Mouse (Mus musculus): Measurements from ENCODE around the gene Ick. TPM values are rescaled to one million over a fixed set of nuclear protein-coding genes. Genes with fewer than 3 reads are reported as not detected.
"Not testable (repeated sequence)": the region's sequence is repeated elsewhere in the genome, so short reads cannot be mapped to it uniquely, and the experiment has no call there.

Ick gene
- polyA plus RNA-seq, 1 experiment from 2014 or later = 34.6 TPM

- H3K9me3 ChIP-seq (ENCODE audit: control insufficient read depth, low read length); H3K27ac ChIP-seq; ATAC-seq (ENCODE audit: low FRiP score); DNase-seq (ENCODE audit: low spot score); H3K9ac ChIP-seq; H3K27me3 ChIP-seq (ENCODE audit: control insufficient read depth, insufficient read depth, low read length); H3K4me2 ChIP-seq (replicated peaks); H3K4me3 ChIP-seq (replicated peaks; ENCODE audit: low read length); H3K4me1 ChIP-seq (replicated peaks; ENCODE audit: control insufficient read depth, insufficient read depth, low read length): not testable (repeated sequence)
- WGBS = 89% methylated on average over 2 of the region's 2 CpGs
- H3K36me3 ChIP-seq (replicated peaks; ENCODE audit: control insufficient read depth, insufficient read depth) = peaks cover 56% of the 10 kb centered on the region
Measured at GRCm38 (mm10) chr9:78149770-78150169, 40.8 kb downstream of the Ick start.

GRCm38 (mm10) chr9:78154211-78154977 lies 45.4 kb downstream of the Ick start:
- Histone ChIP-seq H3K4me3 (replicated peaks; ENCODE audit: low read length) (no peak overlapping the region), H3K9ac (no peak overlapping the region), H3K36me3 (replicated peaks; ENCODE audit: control insufficient read depth, insufficient read depth) (peaks cover 85% of the 10 kb centered on the region), H3K4me1 (replicated peaks; ENCODE audit: control insufficient read depth, insufficient read depth, low read length) (no peaks in the 10 kb centered on the region), H3K27me3 (ENCODE audit: control insufficient read depth, insufficient read depth, low read length) (no peaks in the 10 kb centered on the region), H3K27ac (no peak overlapping the region), H3K9me3 (ENCODE audit: control insufficient read depth, low read length) (no peaks in the 10 kb centered on the region), H3K4me2 (replicated peaks) (no peak overlapping the region)
- no peak for DNase-seq (ENCODE audit: low spot score)
- 88% methylated on average over 11 of the region's 11 CpGs for WGBS
- ATAC-seq (ENCODE audit: low FRiP score) = no peak

- no peaks in the 10 kb centered on the region for H3K9me3 ChIP-seq (ENCODE audit: control insufficient read depth, low read length)
- H3K4me3 ChIP-seq (replicated peaks; ENCODE audit: low read length) = no peak overlapping the region
- H3K4me2 ChIP-seq (replicated peaks) = no peak overlapping the region
- H3K4me1 ChIP-seq (replicated peaks; ENCODE audit: control insufficient read depth, insufficient read depth, low read length) = no peaks in the 10 kb centered on the region
- H3K27ac ChIP-seq = no peak overlapping the region
- WGBS = 100% methylated on average over 1 of the region's 1 CpGs
- DNase-seq (ENCODE audit: low spot score) (no peak), ATAC-seq (ENCODE audit: low FRiP score) (no peak)
- H3K9ac ChIP-seq = no peak overlapping the region
- peaks cover 97% of the 10 kb centered on the region for H3K36me3 ChIP-seq (replicated peaks; ENCODE audit: control insufficient read depth, insufficient read depth)
- no peaks in the 10 kb centered on the region for H3K27me3 ChIP-seq (ENCODE audit: control insufficient read depth, insufficient read depth, low read length)
Measured at GRCm38 (mm10) chr9:78157221-78157620, 48.2 kb downstream of the Ick start.

- Histone ChIP-seq H3K4me3 (replicated peaks; ENCODE audit: low read length) (no peak overlapping the region), H3K4me2 (replicated peaks) (no peak overlapping the region), H3K27ac (no peak overlapping the region), H3K4me1 (replicated peaks; ENCODE audit: control insufficient read depth, insufficient read depth, low read length) (no peaks in the 10 kb centered on the region), H3K9ac (no peak overlapping the region), H3K27me3 (ENCODE audit: control insufficient read depth, insufficient read depth, low read length) (no peaks in the 10 kb centered on the region), H3K36me3 (replicated peaks; ENCODE audit: control insufficient read depth, insufficient read depth) (peaks cover 90% of the 10 kb centered on the region), H3K9me3 (ENCODE audit: control insufficient read depth, low read length) (no peaks in the 10 kb centered on the region)
- no peak for DNase-seq (ENCODE audit: low spot score)
- WGBS = 83% methylated on average over 10 of the region's 10 CpGs
- ATAC-seq (ENCODE audit: low FRiP score) = no peak
Measured at GRCm38 (mm10) chr9:78163291-78163690, 54.3 kb downstream of the Ick start.

GRCm38 (mm10) chr9:78164741-78165140 lies 55.7 kb downstream of the Ick start:
- Histone ChIP-seq H3K27ac (no peak overlapping the region), H3K9me3 (ENCODE audit: control insufficient read depth, low read length) (no peaks in the 10 kb centered on the region), H3K4me3 (replicated peaks; ENCODE audit: low read length) (no peak overlapping the region), H3K27me3 (ENCODE audit: control insufficient read depth, insufficient read depth, low read length) (no peaks in the 10 kb centered on the region), H3K4me2 (replicated peaks) (no peak overlapping the region), H3K9ac (no peak overlapping the region), H3K36me3 (replicated peaks; ENCODE audit: control insufficient read depth, insufficient read depth) (peaks cover 90% of the 10 kb centered on the region), H3K4me1 (replicated peaks; ENCODE audit: control insufficient read depth, insufficient read depth, low read length) (no peaks in the 10 kb centered on the region)
- WGBS = 93% methylated on average over 3 of the region's 3 CpGs
- DNase-seq (ENCODE audit: low spot score) (no peak), ATAC-seq (ENCODE audit: low FRiP score) (no peak)

GRCm38 (mm10) chr9:78165454-78165853 lies 56.5 kb downstream of the Ick start:
- ATAC-seq (ENCODE audit: low FRiP score) (no peak), DNase-seq (ENCODE audit: low spot score) (no peak)
- no peaks in the 10 kb centered on the region for H3K9me3 ChIP-seq (ENCODE audit: control insufficient read depth, low read length)
- H3K27me3 ChIP-seq (ENCODE audit: control insufficient read depth, insufficient read depth, low read length) = no peaks in the 10 kb centered on the region
- 98% methylated on average over 6 of the region's 6 CpGs for WGBS
- H3K4me3 ChIP-seq (replicated peaks; ENCODE audit: low read length) = no peak overlapping the region
- H3K27ac ChIP-seq = no peak overlapping the region
- H3K4me2 ChIP-seq (replicated peaks) = no peak overlapping the region
- peaks cover 88% of the 10 kb centered on the region for H3K36me3 ChIP-seq (replicated peaks; ENCODE audit: control insufficient read depth, insufficient read depth)
- no peaks in the 10 kb centered on the region for H3K4me1 ChIP-seq (replicated peaks; ENCODE audit: control insufficient read depth, insufficient read depth, low read length)
- no peak overlapping the region for H3K9ac ChIP-seq

GRCm38 (mm10) chr9:78166694-78167452 lies 57.9 kb downstream of the Ick start:
- WGBS = 85% methylated on average over 19 of the region's 19 CpGs
- Histone ChIP-seq H3K4me2 (replicated peaks) (no peak overlapping the region), H3K4me3 (replicated peaks; ENCODE audit: low read length) (no peak overlapping the region), H3K36me3 (replicated peaks; ENCODE audit: control insufficient read depth, insufficient read depth) (peaks cover 76% of the 10 kb centered on the region), H3K9me3 (ENCODE audit: control insufficient read depth, low read length) (no peaks in the 10 kb centered on the region), H3K4me1 (replicated peaks; ENCODE audit: control insufficient read depth, insufficient read depth, low read length) (no peaks in the 10 kb centered on the region), H3K27me3 (ENCODE audit: control insufficient read depth, insufficient read depth, low read length) (no peaks in the 10 kb centered on the region), H3K27ac (no peak overlapping the region), H3K9ac (no peak overlapping the region)
- DNase-seq (ENCODE audit: low spot score) = no peak
- no peak for ATAC-seq (ENCODE audit: low FRiP score)

- H3K36me3 ChIP-seq (replicated peaks; ENCODE audit: control insufficient read depth, insufficient read depth) = peaks cover 70% of the 10 kb centered on the region
- no peak overlapping the region for H3K4me3 ChIP-seq (replicated peaks; ENCODE audit: low read length)
Measured at GRCm38 (mm10) chr9:78167453-78167969, 58.5 kb downstream of the Ick start.

GRCm38 (mm10) chr9:78168864-78169263 lies 59.9 kb downstream of the Ick start:
- ATAC-seq (ENCODE audit: low FRiP score) (no peak), DNase-seq (ENCODE audit: low spot score) (no peak)
- no peak overlapping the region for H3K4me2 ChIP-seq (replicated peaks)
- H3K9ac ChIP-seq = no peak overlapping the region
- WGBS = 96% methylated on average over 6 of the region's 6 CpGs
- H3K4me3 ChIP-seq (replicated peaks; ENCODE audit: low read length) = no peak overlapping the region
- peaks cover 61% of the 10 kb centered on the region for H3K36me3 ChIP-seq (replicated peaks; ENCODE audit: control insufficient read depth, insufficient read depth)
- H3K4me1 ChIP-seq (replicated peaks; ENCODE audit: control insufficient read depth, insufficient read depth, low read length) = no peaks in the 10 kb centered on the region
- no peak overlapping the region for H3K27ac ChIP-seq
- H3K27me3 ChIP-seq (ENCODE audit: control insufficient read depth, insufficient read depth, low read length) = no peaks in the 10 kb centered on the region
- no peaks in the 10 kb centered on the region for H3K9me3 ChIP-seq (ENCODE audit: control insufficient read depth, low read length)

More at GRCm38 (mm10) chr9:78167453-78167969, 58.5 kb downstream of the Ick start:
- DNase-seq (ENCODE audit: low spot score) (no peak), ATAC-seq (ENCODE audit: low FRiP score) (no peak)
- 86% methylated on average over 15 of the region's 19 CpGs for WGBS
- H3K9ac ChIP-seq = no peak overlapping the region
- no peak overlapping the region for H3K4me2 ChIP-seq (replicated peaks)
- H3K9me3 ChIP-seq (ENCODE audit: control insufficient read depth, low read length) = no peaks in the 10 kb centered on the region
- H3K27ac ChIP-seq = no peak overlapping the region
- H3K27me3 ChIP-seq (ENCODE audit: control insufficient read depth, insufficient read depth, low read length) = no peaks in the 10 kb centered on the region
- H3K4me1 ChIP-seq (replicated peaks; ENCODE audit: control insufficient read depth, insufficient read depth, low read length) = no peaks in the 10 kb centered on the region
